Mouse (Mus musculus): ENCODE results near the gene Psg22.
"Not testable (repeated sequence)": the region's sequence is repeated elsewhere in the genome, so short reads cannot be mapped to it uniquely, and the experiment has no call there.

Psg22 gene
- long read RNA-seq, experiment 1 = 0 reads
- long read RNA-seq, experiment 2 = 0 reads

DNA sequence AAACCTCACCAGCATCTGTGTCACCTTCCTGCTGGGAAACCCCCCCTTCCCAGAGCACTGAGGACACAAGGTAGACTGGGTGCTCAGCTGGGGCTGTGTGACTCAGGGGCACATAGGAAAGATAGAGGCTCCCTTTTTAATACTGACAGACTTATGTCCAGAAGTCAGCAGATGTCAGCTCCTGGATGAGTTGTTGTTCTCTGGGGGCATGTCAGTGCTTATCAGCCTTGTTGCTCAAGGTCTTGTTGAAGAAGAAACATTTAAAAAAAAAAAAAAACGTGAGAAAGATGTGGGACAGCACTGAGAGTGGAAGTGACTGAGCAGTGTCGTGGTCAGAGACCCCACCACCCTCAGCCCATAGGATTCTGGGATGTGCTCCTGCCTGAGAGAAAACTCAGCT, at the start of gene Psg22:
Gene Psg22, plus strand, starts transcription at position 301 of the 400 bp plus-strand sequence.
- intact Hi-C loops (cut with DNase I) = no loop called here

DNA sequence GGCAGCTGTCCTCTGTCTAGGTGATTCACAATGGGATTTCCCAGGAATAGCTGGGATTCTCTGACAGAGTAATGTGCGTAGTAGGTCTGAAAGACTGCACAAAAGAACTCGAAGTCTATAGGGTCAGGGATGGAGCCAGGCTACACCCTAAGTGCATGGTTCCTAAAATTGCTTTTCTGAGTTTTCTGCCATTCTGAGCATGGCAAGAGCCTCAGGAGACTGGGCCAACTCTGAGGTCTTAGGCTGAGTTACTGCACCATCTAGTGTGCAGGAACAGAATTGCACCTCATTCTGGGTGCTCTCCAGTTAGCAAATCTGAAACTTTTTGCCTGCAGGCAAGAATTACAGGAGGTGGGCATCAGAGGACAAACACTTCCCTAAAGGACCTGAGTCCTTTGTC, 38.1 kb upstream of the Psg22 start:
- intact Hi-C loops (cut with DNase I) = no loop called here

DNA sequence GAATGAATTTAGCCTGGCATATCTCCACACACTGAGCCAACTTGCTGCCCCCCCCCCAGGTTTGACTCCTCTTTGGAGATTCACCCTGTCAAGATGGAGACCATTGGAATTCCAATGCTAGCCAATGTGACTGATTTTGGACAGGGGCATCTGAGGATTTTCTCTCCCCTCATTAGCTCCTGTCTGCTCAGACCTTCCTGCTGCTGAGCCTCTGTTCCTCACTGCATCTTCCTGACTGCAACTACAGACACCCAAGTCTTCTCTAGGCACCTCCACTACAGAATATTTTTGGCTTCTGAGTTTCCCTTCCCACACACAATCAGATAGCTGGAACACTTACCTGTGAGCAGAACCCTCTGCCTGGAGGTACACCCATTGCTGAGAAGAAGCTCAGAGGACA, 32.3 kb upstream of the Psg22 start:
- intact Hi-C loops (cut with DNase I) = no loop called here

DNA sequence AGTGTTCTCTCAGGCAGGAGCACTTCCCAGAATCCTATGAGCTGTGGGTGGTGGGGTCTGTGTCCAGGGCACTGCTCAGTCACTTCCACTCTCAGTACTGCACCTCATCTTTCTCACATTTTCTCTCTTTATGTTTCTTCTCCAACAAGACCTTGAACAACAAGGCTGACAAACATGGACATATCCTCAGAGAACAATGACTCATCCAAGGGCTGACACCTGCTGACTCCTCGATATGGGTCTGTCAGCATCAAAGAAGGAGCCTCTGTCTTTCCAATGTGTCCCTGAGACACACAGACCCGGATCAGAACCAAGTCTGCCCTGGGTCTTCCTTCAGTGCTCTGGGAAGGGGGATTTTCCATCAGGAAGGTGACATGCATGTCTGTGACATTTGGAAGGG, 31.8 kb upstream of the Psg22 start, which contains the start of gene Psg20:
Gene Psg20, minus strand, starts transcription at position 101 of the 400 bp plus-strand sequence.
- intact Hi-C loops (cut with DNase I) = no loop called here

DNA sequence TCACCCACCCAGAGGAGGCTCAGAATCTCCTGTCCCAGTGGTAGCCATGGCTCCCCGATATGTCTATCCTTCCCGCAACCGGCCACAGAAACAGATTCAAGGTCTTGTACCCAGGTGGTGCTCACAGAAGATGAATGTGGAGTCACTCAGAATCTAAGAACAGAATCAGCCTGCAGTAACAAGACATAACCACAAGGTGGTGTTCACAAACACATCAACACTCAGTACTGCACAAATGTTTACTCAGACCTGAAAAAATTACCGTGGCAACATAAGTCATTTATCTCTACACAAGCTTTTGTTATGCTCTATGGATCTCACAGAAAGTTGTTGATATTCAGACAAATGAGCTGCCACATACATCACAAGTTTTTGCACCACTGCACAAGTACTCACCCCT, 7.6 kb upstream of the Psg22 start:
- intact Hi-C loops (cut with DNase I) = not testable (repeated sequence)

DNA sequence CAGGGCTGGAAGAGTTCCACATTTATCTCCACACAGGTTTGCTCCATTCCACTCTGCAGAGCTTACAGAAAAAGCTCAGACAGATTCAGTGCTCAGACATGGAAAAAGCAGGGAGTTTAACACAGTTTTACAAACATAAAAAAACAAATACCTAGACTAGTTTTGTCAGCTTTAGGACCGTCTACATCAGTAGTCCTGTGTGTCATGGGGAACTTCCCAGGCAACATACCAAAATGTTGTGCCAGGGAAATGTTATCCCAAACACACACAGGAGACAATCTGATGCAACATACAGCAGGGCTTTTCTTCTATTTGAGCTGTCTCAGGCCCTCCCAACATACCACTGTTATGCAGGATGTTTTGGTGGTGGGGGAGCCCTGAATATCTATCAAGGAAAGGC, 7.0 kb upstream of the Psg22 start:
- intact Hi-C loops (cut with DNase I) = no loop called here

DNA sequence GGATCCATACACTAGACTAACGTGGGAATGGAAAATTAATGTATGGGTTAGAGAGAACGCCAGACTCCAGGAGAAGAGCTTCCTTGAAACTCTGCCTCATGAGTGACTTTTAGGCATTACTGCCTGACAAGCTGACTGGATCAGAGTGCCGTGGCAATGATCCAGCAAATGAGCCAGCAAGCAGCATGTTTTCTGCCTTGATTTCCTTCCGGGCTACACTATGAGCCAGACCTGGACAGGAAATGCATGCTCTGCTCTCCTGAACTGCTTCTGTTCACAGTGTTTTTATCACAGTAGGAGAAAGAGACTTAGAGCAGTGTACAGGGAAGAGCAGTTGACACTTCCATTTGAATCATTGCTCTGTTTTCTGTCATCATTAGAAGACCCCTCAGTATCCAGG, 2.3 kb upstream of the Psg22 start:
- intact Hi-C loops (cut with DNase I) = no loop called here

DNA sequence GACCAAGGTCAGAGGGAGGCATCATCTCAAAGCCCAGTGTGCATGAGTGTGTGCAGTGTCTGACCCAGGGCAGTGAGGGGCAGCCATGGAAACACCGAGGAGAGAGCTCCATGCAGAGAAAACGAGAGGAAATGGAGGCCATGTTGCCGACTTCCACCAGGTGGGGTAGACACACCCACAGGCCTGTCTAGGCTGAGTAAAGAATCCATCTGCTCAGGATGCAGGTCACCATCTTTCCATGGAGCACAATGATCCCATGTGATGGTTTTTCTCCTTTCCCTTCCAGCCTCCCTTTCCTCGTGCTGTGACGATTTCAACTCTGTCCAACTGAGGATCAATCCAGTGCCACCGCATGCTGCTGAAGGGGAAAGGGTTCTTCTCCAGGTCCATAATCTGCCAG, 6.1 kb downstream of the Psg22 start:
- intact Hi-C loops (cut with DNase I) = no loop called here

DNA sequence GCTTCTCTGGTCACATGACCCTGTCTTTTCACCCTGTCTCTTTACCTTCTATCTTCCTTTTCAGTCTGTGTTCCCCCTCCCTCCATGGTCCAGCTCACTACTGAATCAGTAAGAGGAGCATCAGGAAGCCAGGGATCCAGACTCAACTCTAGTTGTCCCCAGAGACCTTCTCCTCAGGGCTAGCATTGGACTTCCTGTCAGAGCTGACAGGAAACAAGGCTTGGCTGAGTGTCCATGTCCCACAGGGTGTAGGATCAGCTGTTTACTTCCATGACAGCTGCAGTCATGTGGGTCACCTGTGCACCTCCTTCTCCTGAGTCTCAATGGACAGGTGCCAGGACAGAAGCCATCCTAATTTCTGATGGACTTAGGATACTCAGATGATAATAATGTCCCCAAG, 8.0 kb downstream of the Psg22 start:
- intact Hi-C loops (cut with DNase I) = not testable (repeated sequence)

DNA sequence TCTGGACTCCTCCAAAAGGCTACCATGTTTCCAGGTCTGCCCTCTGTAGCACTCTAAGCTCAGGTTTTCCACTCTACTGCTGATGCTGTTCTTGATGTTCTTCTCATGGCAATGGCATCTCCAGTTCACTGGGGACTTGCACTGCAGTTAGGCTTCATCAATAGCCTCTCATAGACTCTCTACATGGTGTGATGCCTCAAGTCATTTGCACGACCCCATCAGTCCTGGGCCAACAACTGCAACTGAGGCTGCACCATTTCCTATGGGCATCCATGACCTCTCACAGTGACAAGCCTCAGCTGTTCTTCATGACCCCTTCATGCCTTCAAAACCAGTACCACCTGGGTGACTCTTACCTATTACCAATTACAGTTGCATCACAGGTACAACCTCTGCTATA, 10.5 kb downstream of the Psg22 start:
- intact Hi-C loops (cut with DNase I) = no loop called here

DNA sequence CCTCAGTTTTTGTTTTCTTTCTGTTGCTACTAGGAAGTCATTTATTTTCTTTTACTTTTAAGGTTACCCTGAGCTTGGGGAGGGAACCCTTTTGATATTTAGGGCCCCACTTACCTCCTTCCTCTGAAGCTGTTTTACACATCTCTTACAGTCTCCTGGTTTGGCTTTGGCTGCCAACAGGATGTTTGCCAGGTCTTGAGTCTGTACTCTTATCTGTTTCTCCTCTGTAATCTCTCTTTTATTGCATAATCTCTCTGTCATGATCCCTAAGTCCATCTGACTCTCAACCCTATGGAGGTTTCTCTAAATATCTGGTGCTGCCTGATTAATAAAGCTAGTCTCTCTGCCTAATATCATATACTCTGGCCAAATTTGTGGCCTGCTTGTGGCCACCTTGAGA, 15.2 kb downstream of the Psg22 start:
- intact Hi-C loops (cut with DNase I) = no loop called here

DNA sequence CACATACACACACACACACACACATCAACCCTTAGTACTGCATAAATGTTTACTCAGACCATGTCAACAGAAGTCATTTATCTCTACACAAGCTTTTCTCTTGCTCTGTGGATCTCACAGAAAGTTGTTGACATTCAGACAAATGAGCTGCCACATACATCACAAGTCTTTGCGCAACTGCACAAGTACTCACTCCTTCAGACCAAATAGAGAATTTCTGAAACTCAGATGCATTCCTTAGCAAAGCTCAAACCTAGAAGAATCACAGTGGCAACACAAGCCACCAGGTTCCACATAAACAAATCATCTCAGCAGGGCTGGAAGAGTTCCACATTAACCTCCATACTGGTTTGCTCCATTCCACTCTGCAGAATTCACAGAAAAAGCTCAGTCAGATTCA, 16.6 kb downstream of the Psg22 start:
- intact Hi-C loops (cut with DNase I) = no loop called here

DNA sequence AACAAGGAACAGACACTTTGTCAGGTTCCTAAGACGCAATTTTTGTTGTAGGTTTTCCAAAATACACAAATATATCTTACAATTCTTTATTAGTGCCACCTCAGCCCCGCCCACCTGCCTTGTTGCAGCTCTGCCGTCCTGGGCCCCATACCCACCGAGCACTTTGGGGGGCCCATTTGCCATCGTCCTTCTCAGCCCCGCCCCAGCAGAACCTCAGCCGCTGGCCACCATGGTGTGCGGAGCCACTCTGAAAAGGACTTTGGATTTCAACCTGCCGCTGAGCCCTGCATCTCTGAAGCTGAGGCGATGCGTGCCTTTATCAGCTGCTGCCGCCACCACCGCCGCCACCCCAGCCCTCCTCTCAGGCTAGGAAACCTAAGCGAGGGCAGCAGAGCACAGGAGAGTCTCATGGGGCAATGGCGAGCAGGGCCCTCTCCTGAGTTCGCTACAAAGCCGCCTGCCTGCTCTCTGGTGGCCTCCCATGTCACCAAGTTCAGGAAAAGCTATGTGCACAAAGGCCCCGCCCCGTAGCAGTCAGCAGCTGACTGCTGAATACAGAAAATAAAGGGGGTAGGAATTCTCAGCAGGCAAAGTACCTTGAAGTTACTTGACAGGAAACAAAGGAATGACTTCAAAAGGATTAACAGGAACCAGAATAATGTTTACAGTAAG, 28.4 kb downstream of the Psg22 start:
- intact Hi-C loops (cut with DNase I) = no loop called here

DNA sequence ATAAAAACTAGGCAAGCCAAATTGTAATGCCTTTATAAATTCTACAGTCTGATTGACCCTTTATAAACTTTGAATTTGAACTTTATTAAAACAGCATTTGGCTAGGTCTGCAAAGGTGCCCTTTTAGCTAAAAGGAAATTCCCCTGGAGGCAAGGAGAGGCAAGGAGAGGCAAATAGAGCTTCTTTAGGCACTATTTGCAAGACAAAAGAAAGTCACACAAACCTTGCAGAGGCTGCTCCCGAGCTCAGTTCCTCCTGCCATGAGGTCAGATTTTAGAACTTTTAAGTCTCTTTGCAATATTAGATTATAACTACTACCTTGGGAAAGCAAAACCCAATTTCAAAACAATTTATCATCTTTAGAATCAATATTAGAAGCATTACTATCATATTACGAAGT, 29.5 kb downstream of the Psg22 start:
- intact Hi-C loops (cut with DNase I) = not testable (repeated sequence)

DNA sequence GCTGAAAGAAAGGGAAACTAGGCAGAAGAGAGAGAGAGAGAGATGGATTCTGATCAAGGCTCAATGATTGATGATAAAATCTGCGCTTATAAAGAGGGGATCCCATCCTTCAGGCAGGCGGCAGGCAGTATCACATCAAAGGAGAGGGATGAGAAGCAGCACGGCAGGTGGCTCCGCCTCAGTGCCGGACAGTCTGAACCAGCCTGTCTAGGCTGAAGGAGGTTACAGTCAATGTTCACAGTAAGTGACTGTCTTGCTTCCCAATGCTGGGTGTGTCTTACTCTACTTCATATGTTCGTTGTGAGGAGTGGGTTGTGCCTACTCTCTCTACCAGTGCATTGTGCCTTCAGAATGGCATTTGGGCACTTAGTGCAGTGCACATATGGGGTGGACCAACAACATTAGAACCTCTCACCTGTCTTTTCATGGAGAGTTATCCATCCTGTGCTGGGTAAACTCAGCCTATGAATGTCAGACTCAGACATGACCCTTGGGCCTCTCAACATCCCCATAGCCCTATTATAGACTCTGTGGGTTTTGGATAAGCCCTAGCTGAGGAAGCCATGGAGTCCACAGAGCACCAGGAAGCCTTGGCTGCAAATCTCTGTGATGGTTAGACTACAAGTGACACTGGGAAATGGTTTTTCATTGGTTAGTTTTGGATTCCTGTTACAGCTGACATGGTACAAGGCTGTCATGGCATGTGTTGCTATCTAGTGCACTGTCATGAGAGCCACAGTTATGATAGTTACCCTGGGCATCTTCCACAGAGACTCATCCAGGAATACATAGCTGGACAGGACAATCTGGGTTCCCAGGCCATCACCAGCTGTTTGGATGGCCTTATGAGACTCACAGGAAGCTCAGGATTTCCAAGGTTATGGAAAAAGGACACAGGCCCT, 31.4 kb downstream of the Psg22 start:
- intact Hi-C loops (cut with DNase I) = loop anchor here (1.0 kb wide), 1 partner anchor 124 kb away; no protein-coding TSS in a partner anchor

DNA sequence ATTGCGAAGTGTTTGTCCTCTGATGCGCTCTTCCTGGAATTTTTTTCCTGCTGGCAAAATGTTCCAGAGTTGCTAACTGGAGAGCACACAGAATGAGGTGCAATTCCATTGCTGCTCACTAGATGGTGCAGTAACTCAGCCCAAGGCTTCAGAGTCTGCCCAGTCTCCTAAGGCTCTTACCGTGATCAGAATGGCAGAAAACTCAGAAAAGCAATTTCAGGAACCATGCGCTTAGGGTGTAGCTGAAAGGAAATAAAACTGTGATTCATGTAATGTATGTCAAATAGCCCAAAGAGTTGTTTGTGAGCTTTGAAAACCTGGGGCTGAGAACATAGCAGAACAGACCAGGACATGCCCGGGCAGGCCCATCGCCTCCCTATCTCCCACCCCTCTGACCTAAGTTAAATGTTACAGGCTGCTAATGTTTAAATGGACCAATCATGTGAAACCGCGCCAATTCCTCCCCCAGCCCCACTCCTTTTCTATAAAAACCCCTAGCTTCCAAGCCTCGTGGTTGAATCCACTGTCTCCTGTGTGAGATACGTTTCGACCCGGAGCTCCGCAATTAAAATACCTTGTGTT, 32.1 kb downstream of the Psg22 start:
- intact Hi-C loops (cut with DNase I) = loop anchor here (1.0 kb wide), 1 partner anchor 123 kb away; no protein-coding TSS in a partner anchor

DNA sequence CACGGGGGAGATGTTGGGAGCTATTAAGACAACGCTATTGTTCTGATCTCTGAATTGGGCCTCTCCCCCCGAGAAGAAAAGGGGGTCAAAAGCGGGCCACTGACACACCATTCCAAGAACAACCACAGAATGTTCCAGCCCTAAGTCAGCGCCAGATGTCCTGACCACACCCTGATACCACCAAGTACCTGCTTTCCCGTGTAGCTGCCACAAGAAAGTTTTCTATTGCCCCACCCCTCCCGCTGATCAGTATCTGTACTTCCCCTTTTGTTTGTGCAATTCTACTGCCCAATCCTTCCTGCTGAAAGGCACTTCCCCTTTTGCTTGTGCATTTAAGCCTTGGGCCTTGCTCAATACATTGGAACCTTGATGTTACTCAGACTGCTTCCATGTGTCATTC, 42.3 kb downstream of the Psg22 start:
- intact Hi-C loops (cut with DNase I) = not testable (repeated sequence)

DNA sequence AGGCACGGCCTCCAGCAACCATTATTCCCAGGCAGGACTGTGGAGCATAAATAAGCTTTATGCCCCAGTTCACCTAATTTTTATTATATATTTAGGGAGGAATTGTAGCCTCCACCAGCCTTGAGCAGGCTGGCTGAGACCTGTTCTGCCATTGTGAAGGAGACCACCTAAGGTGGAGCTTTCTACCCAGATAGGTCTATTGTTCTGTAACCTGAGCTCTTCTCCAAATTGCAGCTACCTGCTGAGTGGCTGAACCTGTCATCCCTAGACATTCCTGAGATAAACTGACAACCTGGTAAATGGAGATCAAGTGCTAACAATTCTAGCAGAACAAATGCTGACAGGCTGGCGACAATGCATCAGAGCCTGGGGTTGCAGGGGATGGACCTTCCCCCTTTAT, 45.0 kb downstream of the Psg22 start:
- intact Hi-C loops (cut with DNase I) = not testable (repeated sequence)

Data from adrenal gland (tissue).